Mouse (Mus musculus): ENCODE data around the gene Neu2.
A peak's percentile ranks its signal among the peaks of the same experiment; 100 is the strongest.

Neu2 gene

DNA sequence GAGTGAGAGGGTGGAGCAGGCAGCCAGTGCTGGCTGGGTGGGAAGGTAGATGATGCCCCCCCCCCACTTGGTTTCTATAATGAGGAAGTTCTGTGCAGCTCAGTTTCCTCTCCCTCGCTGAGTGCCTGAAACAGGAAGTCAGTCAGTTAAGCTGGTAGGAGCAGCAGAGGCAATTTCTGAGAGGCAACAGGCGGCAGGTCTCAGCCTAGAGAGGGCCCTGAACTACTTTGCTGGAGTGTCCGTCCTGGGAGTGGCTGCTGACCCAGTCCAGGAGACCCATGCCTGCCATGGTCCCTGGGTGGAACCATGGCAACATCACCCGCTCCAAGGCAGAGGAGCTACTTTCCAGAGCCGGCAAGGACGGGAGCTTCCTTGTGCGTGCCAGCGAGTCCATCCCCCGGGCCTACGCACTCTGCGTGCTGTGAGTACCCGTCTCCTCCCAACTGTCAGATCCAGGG lies 110.6 kb downstream of the Neu2 start, which contains the start of gene Inpp5d:
TSS of gene Inpp5d (plus strand) at position 102 of the 458 bp plus-strand sequence.
- peak; percentile 27 to 64 for DNase-seq

DNA sequence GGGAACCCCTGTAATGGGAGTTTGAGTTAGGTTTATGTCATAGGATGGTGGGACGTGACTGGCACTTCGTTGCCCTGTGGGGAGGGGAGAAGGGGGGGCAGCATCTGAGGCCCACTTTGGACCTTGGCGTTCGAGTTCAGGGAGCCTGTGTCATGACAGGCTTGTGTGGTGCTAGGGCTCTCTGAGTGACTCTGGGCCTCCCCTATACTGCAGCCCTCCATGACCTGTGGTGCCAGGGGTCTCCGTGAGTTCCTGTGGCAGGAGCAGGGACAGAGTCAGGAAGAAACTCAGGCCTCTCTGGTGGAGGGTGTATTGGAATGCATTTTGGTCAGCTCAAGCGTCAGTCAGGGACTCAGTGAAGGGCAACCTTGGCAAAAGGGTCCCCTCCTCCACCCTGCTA lies 111.0 kb downstream of the Neu2 start:
- DNase-seq = no peak

DNA sequence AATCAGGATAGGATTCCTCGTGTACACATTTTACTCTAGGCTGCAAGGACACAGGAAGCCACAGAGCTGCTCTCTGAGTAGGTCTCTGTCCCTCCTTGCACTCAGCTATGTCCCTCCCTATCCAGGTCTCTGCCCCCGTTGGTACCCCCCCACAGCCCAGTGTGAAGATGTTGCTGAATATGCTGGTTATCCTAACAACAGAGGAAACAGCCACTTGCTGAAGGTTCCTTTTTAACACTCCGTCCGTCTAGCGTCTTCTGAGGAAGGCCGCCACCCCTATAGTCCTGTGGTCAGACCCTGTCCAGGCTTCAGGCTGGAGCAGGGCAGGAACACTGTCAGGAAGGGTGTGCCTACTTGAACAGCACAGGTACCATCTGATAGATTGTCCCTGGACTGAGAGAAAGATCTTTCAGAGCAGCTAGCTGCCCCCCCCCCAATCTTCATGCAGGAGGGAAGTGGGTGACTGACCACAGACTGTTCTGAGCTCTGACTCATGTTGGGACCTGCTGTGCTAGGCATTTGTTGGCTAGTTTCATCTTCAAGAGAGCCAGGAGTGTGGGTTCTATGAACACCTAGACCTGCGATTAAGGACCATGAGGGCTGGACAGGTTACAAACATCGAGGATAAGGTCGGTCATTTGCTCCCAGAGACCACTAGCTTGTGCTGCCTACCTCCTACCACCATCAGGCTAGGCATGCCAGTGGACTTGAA lies 111.6 kb downstream of the Neu2 start:
- DNase-seq = no peak

DNA sequence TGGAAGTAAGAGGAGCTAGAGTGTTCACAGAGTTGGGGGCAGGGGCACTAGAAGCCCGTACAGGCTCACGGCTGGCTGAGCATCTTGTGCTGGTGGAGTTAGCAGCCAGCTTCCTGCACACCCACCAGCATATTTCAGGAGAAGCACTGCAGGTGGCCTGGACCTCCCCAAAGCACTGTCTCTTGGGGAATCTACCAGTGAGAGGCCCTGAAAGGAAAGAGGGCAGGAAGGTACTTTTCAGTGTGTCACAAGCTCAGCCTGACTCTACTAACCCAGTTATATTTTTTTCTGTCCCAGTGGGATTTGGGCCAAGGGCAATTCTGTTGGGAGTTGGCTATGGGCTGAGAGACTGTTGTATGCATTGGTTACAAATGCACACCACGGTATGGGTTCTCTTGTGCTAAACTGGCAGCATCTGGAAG lies 112.2 kb downstream of the Neu2 start:
- no peak for DNase-seq

DNA sequence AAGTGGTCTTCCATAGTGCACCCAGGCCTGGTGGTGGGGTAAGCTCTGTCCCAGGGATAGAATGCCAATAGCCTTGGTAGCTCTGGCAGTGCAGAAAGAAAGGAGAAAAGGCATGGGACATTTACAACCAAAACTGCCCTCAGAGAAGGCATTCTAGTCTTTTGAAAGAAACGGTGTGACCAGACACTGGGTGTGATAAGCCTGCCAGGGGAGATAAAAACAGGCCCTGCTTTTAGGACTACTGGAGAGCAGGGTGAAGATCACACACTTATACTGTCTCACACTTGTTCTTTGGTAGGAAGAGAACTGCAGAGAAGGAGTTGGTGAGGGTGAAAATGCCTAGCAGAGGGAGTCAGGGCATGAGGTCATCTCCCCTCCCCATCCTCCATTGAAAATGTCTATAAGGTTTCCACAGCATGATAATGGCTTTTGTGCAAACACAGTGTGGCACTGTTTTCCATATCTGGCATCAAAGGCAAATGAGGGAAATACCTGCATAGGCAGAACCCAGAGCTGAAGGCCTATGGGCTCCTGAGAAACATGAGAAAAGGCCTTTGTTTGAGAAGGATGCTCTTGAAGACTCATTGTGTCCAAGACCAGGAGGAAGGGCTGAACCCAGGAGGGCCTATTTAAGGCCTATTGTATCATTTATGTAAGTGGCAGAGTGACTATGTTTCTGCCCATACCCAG lies 114.4 kb downstream of the Neu2 start:
- DNase-seq = no peak

DNA sequence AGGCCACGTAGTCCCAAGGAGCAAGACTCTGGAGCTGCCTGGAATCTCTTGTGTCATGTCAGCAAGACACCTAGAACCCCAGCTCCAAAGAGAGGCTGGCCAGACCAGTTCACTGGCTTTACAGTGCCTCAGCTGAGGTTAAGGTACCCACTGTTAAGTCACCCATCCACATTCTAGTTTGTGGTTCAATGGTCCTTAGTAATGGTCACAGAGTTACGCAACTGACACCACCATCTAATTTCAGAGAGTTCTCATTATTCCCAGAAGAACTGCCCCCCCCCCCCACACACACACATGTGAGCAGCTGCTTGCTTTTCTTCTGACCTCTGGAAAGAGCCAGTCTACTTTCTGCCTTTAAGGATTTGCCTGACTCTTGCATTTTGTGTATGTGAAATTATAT lies 115.1 kb downstream of the Neu2 start:
- DNase-seq = no peak

DNA sequence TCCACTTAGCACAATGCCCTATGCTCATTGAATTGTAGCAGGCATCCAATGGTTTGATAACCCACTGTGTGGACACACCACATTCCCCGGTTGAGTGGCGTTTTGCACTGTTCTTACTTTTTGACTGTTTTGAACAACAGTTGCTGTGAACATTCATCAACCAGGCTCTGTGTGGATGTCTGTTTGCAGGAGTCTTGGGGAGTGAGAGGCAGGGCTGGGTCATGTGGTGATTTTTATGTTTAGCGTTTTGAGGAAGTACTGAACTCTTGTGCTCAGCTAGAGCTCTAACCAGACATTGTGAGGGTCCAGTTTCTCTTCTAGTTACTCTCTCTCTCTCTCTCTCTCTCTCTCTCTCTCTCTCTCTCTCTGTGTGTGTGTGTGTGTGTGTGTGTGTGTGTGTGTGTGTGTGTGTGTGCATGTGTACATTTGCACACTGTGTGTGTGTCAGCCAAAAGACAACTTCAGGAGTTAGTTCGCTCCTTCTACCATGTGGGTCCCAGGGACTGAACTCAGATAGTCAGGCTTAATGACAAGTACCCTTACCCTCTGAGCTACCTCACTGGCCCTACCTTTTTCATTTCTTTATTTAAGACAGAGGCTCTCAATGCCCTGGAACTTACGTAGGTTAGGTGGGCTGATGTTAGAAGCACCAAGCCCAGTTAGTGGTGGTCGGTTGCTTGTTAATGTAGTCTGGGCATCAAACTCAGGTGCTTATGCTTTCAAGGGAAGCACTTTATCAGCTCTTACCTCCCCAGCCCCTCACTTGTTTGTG lies 115.8 kb downstream of the Neu2 start:
- DNase-seq = no peak

DNA sequence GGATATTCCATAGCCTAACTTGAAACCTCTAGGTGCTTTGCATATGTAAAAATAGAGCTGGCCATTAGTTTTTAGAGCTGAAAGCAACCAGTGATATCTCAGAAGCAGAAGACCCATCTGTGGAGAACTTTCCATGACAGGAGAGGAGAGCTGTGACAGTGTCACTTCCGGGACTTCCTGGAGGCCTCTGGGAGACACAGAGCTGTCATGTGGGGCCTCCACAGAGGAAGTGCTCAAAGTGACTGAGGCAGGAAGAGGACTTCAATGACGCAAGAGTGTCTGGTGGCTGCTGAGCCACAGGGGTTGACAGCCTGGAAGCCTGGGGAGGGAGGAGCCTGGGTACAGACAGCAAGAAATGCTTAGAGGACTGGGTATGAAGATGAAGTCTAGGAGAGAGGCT lies 116.7 kb downstream of the Neu2 start:
- peak; percentile 47 to 83 for DNase-seq

DNA sequence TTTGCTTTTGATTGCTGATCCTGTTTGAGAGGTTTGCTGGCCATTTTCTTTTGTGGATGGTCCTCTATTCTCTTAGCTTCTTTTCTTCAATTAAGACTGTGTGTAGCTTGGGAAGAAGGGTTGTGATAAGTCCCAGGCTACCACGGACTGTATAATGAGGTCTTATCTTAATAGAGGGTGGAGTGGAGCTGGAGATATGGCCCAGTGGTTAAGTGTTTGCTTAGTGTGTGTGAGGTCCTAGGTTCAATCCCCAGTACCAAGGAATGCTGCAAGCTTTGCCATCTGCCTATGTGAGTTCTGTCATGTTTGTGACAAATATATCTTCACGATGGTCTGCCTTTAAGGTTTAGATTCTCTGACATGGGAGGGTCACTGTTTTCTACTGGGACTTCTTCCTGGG lies 118.4 kb downstream of the Neu2 start:
- DNase-seq = no peak

DNA sequence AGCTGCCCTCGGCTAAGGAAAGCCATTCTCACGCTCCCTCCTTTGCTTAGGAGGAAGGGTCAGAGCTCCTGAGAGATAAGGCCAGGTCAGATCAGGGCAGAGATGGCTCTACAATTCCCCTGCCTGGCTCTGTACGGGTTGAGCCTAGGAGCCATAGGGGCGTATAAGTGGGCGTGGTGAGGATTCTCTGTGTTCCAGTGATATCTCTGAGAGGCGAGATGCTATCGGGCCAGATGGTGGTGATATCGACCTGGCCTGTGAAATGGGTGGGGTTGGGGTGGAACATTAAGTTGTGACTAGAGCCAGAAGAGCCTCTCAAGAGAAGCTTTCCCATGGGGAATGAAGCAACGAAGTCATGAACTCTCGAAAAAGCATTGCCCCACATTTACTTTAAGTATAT lies 121.9 kb downstream of the Neu2 start:
- DNase-seq = no peak

DNA sequence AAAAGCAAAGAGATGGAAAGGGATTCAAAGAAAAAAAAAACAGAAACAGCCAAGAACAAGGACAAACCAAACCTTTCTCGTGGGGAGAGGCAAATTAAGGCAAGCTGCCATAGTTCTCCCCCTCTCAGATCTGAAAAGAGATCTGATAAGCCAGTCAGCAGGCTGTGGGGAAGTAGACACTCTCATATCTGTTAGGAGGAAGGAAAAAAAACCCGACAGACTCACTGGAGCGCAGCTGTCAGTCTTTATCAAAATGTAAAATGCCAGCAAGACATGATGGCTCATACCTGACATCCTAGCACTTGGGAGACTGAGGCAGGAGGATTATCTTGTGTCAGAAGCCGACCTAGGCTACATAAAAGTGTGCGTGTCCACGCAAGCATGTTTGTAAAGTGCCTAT lies 122.5 kb downstream of the Neu2 start:
- no peak for DNase-seq

DNA sequence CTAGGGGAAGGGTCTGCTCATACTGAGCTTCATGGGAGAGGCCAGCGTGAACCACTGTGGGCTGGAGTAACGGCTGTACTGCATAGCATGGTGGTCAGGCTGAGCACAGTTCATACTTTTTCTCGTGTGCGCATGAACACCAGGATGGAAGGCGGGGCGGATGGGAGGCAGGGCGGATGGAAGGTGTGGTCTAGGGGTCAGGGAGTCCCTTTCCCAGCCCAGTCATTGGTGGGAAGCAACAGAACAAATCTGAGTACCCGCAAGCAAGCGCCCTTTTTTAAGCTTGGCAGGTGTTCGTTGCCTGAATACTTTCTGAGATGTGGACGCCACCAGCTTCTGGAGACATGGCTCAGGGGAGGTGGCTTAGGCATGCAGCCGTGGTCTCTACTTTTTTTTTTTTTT lies 127.0 kb downstream of the Neu2 start:
- DNase-seq = no peak

DNA sequence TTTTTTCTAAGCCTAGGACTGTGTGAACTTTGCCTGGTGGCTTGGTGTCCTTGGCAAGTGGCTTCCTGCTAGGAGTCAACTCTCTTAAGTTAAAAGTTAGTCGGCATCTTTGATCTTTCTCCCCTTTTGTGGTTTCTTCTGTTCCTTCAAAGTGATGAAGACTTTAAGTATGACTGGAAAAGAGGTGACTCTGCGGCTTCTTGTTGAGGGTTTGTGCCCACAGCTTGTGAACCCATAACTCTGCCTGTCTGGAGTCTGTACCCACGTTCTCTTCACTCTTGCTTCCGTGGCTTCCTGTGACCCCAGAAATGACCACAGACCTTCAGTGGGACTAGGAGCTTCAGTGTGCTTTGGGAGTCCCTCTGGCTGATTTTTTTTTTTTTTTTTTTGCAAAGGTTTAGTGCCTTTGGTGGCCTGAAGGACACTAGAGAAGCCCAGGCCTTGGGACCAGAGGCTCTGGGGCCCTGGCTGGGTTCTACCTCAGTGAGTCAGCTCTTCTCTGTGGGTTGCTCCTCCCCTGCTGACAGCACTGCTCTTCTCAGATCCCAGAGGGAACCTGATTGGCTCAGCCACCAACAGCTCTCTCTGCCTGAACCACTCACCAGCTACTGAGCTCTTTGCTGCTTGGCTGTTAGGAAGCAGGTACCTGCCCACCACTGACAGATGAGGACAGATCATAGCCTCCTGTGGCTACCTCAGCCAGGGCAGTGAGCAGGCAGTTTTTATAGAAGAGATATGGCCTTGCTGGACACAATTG lies 127.6 kb downstream of the Neu2 start:
- no peak for DNase-seq

DNA sequence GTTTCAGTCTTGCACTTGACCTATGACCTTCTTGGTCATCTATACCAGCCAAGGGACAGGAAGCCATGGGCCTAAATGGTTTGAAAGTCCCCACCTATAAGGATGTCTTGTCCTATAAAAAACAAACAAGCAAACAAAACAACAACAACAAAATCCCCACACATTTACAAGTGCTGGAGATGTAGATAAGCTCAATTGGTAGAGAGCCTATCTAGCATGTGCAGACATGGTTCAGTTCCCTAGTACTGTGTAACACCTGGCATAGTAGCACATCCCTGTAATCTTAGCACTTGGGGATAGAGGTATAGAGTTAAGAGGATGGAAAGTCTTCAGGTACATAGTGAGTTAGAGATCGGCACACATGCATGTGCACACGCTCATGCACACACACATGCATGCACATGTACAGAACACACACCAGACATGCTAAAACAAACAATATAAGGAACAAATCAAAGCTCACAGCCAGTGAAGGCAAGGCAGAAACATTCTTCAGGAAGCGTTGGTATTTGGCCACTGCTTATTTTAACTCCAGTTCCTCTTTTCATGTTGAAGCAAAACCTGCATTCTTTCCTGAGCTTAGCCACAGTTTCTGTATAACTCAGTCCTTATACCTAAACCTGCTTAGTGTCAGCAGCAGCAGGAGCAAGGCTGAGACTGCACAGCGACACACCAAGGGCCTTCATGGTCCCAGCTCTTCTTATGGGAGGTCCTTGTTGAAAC lies 128.3 kb downstream of the Neu2 start:
- no peak for DNase-seq

DNA sequence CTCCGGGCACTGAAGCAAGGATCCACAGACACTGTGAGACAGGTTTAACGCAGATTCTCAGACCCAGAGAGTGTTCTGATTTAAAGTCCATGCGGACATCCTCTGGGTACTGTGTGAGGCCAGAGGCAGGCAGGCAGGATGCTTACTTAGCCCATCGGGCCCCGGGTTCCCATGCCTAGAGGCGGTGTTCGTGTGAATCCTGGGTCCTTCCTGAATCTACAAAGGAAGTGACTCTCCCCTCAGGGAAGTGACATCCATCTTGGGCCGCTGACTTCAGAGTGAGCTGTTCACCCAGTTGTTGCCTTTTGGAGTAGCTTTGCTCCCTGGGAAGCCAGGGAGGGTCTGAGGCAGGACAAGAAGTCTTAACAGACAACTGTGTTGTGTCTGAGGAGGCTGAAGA lies 130.0 kb downstream of the Neu2 start:
- peak in 1 of 2 experiments; percentile 19 for DNase-seq

DNA sequence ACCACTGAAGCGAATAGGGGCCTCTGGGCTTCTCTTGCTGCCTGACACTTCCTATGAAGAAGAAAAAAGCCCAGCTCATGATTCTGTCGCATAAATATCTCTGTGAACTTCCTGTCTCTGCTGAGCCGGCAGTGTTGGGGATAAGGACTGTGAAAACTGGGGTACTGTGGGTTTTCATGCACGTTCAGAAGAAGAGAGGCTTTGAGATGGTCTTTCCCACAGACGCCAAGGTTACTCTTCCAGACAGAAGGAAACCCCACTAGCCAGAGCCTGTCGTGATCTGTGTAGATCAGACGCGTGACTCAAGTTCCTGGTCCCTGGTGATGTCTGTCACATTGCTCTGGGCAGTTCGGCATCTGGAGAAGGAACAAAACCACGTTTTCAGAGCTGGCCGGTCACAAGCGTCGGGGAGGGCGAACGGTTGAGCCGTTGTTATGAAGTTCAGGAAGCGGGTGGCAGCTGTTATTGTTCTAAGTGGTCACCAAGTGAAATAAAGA lies 130.5 kb downstream of the Neu2 start:
- peak; percentile 65 to 86 for DNase-seq

DNA sequence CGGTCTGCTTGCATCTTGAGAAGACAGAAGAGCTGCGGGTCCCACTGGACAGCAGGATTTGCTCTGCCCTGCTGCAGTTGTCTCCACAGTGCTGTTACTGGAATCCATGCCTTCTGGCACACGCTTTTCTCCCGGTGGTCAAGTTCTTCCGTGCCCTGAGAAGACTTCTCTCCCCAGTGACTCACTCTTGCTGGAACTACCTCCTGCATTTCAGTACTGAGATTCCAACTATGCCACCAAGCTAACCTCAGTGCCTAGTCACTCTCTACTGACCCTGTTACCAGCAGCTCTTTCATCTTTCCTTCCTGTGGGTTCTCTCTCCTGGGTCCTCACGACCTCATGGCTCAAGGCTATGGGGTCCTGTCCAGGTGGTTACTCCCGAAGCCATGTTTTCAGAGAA lies 133.3 kb downstream of the Neu2 start:
- no peak for DNase-seq

DNA sequence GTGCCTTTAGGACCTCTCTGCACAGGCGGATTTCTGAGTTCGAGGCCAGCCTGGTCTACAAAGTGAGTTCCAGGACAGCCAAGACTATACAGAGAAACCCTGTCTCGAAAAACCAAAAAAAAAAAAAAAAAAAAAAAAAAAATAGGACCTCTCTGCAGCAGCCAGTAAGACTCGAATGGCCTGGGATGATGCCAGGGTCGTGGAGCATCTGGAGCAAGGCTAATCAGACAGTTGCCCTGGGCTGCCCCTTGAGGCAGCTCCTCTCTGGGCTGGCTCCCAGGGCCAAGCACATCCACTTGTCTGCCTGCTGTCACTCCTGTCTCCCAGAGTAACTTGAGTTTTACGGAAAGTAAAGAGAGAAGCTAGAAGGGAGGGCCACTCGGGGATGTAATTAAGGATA lies 135.4 kb downstream of the Neu2 start:
- DNase-seq = peak; percentile 56 to 65

DNA sequence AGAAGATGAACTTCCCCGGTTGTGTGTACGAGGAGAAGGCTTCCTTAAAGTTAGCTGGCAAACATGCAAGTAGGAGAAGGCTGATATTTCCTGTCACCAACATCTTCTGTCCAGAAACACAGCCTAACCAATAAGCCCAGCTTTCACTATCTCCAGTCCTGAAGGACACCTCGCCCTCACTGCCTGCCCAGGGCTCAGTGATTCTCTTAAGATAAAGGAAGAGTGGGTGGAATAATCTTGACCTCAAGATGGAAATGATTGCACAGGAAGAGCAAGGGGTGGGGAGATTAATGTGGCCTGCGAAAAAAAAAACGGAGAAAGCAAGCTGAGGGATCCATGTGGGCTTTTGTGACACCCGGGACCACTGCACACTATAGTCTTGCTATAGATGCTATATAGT lies 136.1 kb downstream of the Neu2 start:
- DNase-seq = no peak
